Mouse (Mus musculus) cortical plate, adult 2 months (tissue): Measurements from ENCODE around the gene Vasp. TPM values are rescaled to one million over a fixed set of nuclear protein-coding genes. Genes with fewer than 3 reads are reported as not detected.

Source experiments
- H3K27ac ChIP-seq: fragments of 200-500 bp; 2 replicates; pipeline ENCODE4 v1.5.1; 2012; ENCODE audit warnings: low read length, control low read depth, inconsistent platforms; ENCODE audit not compliant: insufficient read depth
- H3K4me1 ChIP-seq: fragments of 200-500 bp; 2 replicates; pipeline ENCODE4 v1.6.1; 2011; ENCODE audit warnings: low read length; ENCODE audit not compliant: control insufficient read depth, insufficient read depth
- H3K4me3 ChIP-seq: fragments of 200-500 bp; 2 replicates; pipeline ENCODE4 v1.5.1; 2011; ENCODE audit warnings: mild to moderate bottlenecking, low read length, control low read depth; ENCODE audit not compliant: insufficient read depth
- CTCF ChIP-seq: fragments of 200-500 bp; IDR thresholded peaks from 2 replicates; pipeline ENCODE4 v1.5.1; 2011; ENCODE audit warnings: mild to moderate bottlenecking, control low read depth, low read length; ENCODE audit not compliant: insufficient read depth; ENCODE audit errors: extremely low read depth
- POLR2A ChIP-seq: fragments of 200-500 bp; IDR thresholded peaks from 2 replicates; pipeline ENCODE4 v1.6.1; 2011; ENCODE audit warnings: mild to moderate bottlenecking, low read length, control low read depth; ENCODE audit not compliant: insufficient read depth; ENCODE audit errors: extremely low read depth
- polyA plus RNA-seq: library from polyadenylated mRNA; depleted of rRNA; stranded (reverse); fragments of >200 nt; gene quantifications from 2 replicates; pipeline ENCODE4 v1.2.3, GENCODE M21; 2012

The Vasp gene
- polyA plus RNA-seq, 1 experiment, result 16.5 TPM

DNA sequence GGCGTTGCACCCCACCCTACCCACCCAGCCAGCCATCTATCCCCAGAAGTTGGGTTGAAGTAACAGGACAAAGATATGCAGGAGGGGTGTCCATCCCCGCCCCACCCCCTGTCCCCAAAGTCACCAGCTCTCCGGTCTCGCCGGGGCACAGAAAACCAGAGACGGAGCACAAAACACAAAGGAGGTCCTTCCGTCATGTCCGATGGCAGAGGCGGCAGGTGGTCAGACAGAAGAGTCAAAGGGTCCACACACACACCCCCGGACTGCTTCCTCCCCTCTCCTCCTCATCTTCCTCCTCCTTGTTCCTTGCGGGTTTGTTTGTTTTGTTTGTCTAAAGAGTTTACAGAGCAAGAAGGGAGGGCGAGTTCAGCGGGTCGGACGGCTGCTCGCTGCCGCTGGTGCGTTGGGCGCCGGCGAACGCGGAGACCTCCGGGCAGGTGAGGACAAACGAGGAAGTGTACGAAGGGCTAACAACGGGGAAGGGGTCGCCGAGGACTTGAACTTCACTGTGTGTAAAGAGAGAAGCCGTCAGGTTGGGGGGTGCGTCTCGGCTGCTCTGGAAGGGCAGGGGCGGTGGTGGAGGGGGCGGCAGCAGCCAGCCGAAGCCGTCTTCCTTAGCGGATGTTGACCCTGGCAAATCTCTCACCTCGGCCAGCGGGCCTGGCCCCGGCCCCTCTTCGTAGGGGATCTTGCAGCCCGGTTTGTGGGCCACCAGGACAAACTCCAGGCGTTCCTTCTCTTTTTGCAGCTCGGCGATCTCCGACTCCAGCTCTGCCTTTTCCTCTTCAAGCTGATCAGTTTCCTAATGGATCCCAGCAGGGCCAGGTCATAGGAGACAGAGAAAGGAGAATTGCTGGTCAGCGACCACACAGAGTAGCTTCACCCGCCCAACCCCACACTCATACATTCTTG lies 33.1 kb upstream of the Vasp start:
- no peaks in the 10 kb centered on the region; the same call in 1 of the 2 replicates for H3K4me1 ChIP-seq

GRCm38 (mm10) chr7:19303770-19304169 lies 32.2 kb upstream of the Vasp start:
- Histone ChIP-seq H3K27ac (no peak overlapping the region), H3K4me1 (no peaks in the 10 kb centered on the region; the same call in 1 of the 2 replicates), H3K4me3 (no peak overlapping the region)
- TF ChIP-seq POLR2A (no peak), CTCF (peak; percentile 59)

More for the DNA sequence above, 33.1 kb upstream of the Vasp start:
- no peak for TF ChIP-seq POLR2A
- no peak for TF ChIP-seq CTCF
- H3K4me3 ChIP-seq, result no peak overlapping the region
- no peak overlapping the region for H3K27ac ChIP-seq

DNA sequence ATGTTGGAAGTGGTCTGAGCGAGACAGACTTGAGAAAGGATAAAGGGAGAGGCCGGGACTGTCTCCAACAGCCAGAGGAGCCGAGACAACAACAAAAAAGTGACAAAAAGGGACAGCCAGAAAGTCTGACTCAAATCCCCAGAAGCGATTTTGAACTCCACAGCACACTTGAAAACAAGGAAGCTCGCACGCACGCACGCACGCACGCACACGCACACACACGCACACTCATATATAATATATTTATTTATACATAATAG lies 31.4 kb upstream of the Vasp start:
- no peak for TF ChIP-seq POLR2A
- no peak for TF ChIP-seq CTCF
- no peaks in the 10 kb centered on the region; the same call in 1 of the 2 replicates for H3K4me1 ChIP-seq
- H3K27ac ChIP-seq, result no peak overlapping the region
- H3K4me3 ChIP-seq, result no peak overlapping the region

GRCm38 (mm10) chr7:19302264-19303045 lies 30.8 kb upstream of the Vasp start:
- no peak overlapping the region for H3K4me3 ChIP-seq
- no peaks in the 10 kb centered on the region; the same call in 1 of the 2 replicates for H3K4me1 ChIP-seq
- no peak overlapping the region for H3K27ac ChIP-seq
- TF ChIP-seq CTCF, result no peak
- no peak for TF ChIP-seq POLR2A

GRCm38 (mm10) chr7:19301461-19302263 lies 30.0 kb upstream of the Vasp start:
- Histone ChIP-seq H3K27ac (no peak overlapping the region), H3K4me3 (peak overlapping the region; percentile 43), H3K4me1 (no peaks in the 10 kb centered on the region; the same call in 1 of the 2 replicates)
- TF ChIP-seq CTCF (no peak), POLR2A (no peak)

- Histone ChIP-seq H3K4me3 (peak overlapping the region; percentile 43), H3K4me1 (no peaks in the 10 kb centered on the region; the same call in 1 of the 2 replicates), H3K27ac (no peak overlapping the region)
- TF ChIP-seq CTCF (peak; percentile 95), POLR2A (no peak)
These were observed 29.1 kb upstream of the Vasp start for GRCm38 (mm10) chr7:19300501-19301421.

- Histone ChIP-seq H3K27ac (no peak overlapping the region), H3K4me1 (no peaks in the 10 kb centered on the region; the same call in 1 of the 2 replicates), H3K4me3 (no peak overlapping the region)
- TF ChIP-seq POLR2A (no peak), CTCF (peak; percentile 91)
These were observed 27.6 kb upstream of the Vasp start for GRCm38 (mm10) chr7:19299194-19299593.

- TF ChIP-seq CTCF (no peak), POLR2A (no peak)
- no peak overlapping the region for H3K4me3 ChIP-seq
- no peaks in the 10 kb centered on the region; the same call in 1 of the 2 replicates for H3K4me1 ChIP-seq
- H3K27ac ChIP-seq, result no peak overlapping the region
These were observed 26.2 kb upstream of the Vasp start for GRCm38 (mm10) chr7:19297794-19298193.

GRCm38 (mm10) chr7:19297034-19297433 lies 25.4 kb upstream of the Vasp start:
- H3K4me3 ChIP-seq, result no peak overlapping the region
- TF ChIP-seq CTCF, result no peak
- no peak for TF ChIP-seq POLR2A
- H3K4me1 ChIP-seq, result no peaks in the 10 kb centered on the region; the same call in 1 of the 2 replicates
- no peak overlapping the region for H3K27ac ChIP-seq
